Mouse (Mus musculus) erythroblast, embryonic 14.5 days (primary cell): ENCODE measurements around the gene Zcchc24.

Source experiments
- GATA1 ChIP-seq: IDR thresholded peaks from 2 replicates; pipeline ENCODE4 v1.6.1; 2012; ENCODE audit warnings: low read length, inconsistent platforms, mixed read lengths
- TAL1 ChIP-seq: IDR thresholded peaks from 3 replicates; pipeline ENCODE4 v1.6.1; 2012; ENCODE audit warnings: low read length, inconsistent platforms, mixed read lengths

- TF ChIP-seq GATA1 (no peak), TAL1 (no peak)
Measured at GRCm38 (mm10) chr14:25734736-25735716, 33.8 kb downstream of the Zcchc24 start.
